Mouse (Mus musculus) small intestine, adult 10 weeks (tissue): ENCODE measurements around the gene Ankrd60. TPM values are rescaled to one million over a fixed set of nuclear protein-coding genes. Genes with fewer than 3 reads are reported as not detected.

Experiments
- polyA plus RNA-seq: library from polyadenylated mRNA; stranded (reverse); fragments of 350-450 nt; fragmentation: Illumina TruSeq; extraction: RNeasy Lipid Tissue Mini Kit (QIAGEN cat#74804); gene quantifications from one replicate; pipeline ENCODE4 v1.2.3, GENCODE M21; 2014; ENCODE audit warnings: low replicate concordance

Ankrd60 gene
- not detected for polyA plus RNA-seq

GRCm38 (mm10) chr2:173577669-173578557 is at the start of gene Ankrd60:
Gene Ankrd60, minus strand, starts transcription at chr2:173578365.

GRCm38 (mm10) chr2:173522376-173522775 is 55.8 kb downstream of the Ankrd60 start, which contains the start of gene 1700021F07Rik:
Gene 1700021F07Rik, plus strand, starts transcription at chr2:173522586.

Other genes starting within 250 kb of the Ankrd60 start
- gene 1700021F07Rik, start 55.8 kb downstream of the Ankrd60 start, polyA plus RNA-seq, result not detected
- gene Rab22a, start 81.4 kb upstream of the Ankrd60 start, polyA plus RNA-seq, result 29.1 TPM
- gene 1700010B08Rik, start 141.1 kb upstream of the Ankrd60 start, polyA plus RNA-seq, result not detected
- 111 TPM for gene Vapb, start 159.1 kb upstream of the Ankrd60 start, polyA plus RNA-seq